Mouse (Mus musculus) embryonic fibroblast, embryonic 13.5 days (primary cell): ENCODE results near the gene Dlgap4.

ENCODE experiments used
- CTCF ChIP-seq: IDR thresholded peaks from 2 replicates; pipeline ENCODE4 v1.5.1; 2011; ENCODE audit warnings: mild to moderate bottlenecking, control low read depth, low read length, moderate library complexity, borderline replicate concordance; ENCODE audit not compliant: insufficient read depth
- POLR2A ChIP-seq: IDR thresholded peaks from 2 replicates; pipeline ENCODE4 v1.6.1; 2011; ENCODE audit warnings: low read depth, mild to moderate bottlenecking, control low read depth, low read length, moderate library complexity

DNA sequence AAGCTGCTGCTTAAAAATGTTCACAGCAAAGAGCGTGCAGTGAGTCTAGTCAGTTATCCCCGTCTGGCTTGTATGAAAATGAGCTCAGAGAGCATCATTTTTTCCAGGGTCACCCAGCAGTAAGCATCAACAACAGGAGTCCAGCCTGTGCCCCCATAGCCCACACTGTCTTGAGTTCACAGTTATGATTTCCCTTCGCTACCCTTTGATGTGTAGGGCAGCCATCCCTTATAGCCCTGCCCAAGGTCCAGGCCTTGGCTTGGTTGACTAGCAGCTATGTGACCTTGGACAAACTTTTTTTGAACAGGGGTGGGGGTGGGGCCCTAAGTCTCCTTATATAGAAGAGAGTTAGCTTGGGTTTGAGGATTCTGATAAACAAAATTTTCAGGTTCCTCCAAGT is 44.2 kb upstream of the Dlgap4 start:
- TF ChIP-seq CTCF, result no peak
- no peak for TF ChIP-seq POLR2A
